Mouse (Mus musculus): Measurements from ENCODE around the gene Ctf2.

DNA sequence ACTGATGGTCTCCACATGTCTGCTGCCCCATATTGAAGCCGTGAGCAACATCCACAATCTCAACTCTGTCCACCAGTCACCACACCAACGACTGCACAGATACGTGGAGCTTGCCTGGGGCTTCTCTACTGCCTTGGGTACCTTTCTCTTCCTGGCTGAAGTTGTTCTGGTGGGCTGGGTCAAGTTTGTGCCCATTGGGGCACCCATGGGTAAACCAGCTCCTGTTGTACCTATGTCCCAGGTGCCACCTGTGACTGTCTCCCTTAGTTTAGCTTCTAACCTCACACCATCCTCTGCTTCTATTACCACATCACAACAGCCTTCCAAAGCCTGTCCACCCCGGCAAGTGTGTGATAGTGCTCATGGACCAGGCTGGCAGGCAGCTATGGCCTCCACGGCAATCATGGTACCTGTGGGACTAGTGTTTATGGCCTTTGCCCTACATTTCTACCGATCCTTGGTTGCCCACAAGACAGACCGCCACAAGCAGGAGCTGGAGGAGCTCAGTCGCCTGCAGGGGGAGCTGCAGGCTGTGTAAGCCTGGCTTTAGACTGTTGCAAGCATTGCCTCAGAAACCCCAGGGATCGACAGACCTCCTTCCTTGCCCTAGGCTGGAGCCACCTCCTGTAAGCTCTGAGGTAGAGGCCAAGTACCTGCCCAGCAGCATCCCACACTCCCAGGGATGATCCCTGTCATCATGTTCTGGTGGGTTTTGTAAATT is 41.9 kb upstream of the Ctf2 start:
- TF ChIP-seq POLR2A (IDR thresholded peaks at IDR 0.05; ENCODE audit: borderline replicate concordance, extremely low read depth, low read depth, low read length) (no peak), CTCF (IDR thresholded peaks at IDR 0.05; ENCODE audit: insufficient read depth, low read length) (peak; percentile 77)
